Mouse (Mus musculus) natural killer cell, adult 2 months (primary cell): ENCODE data around the gene 2010300C02Rik.
A peak's percentile ranks its signal among the peaks of the same experiment; 100 is the strongest.
"Not testable (repeated sequence)": the region's sequence is repeated elsewhere in the genome, so short reads cannot be mapped to it uniquely, and the experiment has no call there.

Source experiments
- DNase-seq, 2 experiments: peaks; one replicate each; pipeline ENCODE4 v3.0.0; 2022; ENCODE audit warnings: low spot score in 2 of 2

Gene 2010300C02Rik

DNA sequence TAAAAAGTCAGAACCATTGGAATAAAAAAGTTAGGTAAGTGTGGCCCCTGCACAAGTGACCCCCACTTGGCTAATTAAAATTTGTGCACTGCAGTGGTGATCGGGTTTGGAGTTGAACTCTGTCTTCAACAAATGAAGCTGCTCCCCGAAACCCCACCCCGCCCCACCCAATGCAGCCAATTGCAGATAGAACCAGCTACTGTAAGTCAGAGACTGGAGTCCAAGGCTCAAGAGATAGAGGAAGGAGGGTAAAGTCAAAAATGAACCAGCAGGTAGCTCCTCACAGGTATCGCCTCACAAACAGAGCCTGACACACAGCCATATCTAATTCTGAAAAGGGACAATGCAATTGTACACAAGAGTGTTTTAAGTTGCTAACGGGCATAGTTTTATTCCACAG is 90.0 kb downstream of the 2010300C02Rik start:
- DNase-seq = no peak

DNA sequence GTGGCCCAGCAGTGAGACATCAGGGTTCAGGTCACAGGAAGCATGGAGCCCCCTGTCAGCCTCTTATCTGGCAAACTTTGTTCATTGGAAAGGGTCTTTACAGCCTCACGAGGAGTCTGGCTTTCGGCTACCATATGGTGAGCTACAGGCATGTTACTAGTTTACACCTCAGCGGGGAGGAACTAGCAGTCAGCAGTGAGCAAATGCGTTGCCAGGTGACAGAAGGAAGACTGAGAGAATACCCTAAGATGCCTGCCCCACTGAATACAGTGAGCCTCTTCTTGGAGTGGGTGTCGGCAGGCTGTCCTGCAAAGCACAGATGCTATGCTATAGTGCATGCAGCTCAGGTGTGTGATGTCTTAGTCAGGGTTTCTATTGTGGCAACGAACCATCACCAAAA is 91.1 kb downstream of the 2010300C02Rik start:
- no peak for DNase-seq

DNA sequence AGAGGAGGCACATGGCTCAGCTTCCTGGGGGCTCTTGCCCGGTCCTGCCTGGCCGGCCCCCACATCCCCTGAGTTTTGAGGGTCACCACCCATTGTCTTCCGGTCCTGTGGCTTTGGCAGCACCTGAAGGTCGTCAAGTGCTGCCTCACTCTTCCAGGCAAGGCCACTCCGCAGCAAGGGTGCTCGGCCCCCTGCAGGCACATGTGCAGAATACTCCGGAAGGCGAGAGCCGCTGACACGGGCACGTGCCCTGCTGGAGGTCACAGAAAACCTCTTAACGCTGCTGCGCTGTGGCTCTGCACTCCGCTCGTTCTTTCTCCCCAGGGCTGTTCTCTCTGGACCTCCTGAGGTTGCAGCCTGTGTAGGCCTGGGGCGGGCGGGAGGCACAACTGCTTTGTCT is 95.7 kb downstream of the 2010300C02Rik start:
- DNase-seq = peak; percentile 27 to 42

DNA sequence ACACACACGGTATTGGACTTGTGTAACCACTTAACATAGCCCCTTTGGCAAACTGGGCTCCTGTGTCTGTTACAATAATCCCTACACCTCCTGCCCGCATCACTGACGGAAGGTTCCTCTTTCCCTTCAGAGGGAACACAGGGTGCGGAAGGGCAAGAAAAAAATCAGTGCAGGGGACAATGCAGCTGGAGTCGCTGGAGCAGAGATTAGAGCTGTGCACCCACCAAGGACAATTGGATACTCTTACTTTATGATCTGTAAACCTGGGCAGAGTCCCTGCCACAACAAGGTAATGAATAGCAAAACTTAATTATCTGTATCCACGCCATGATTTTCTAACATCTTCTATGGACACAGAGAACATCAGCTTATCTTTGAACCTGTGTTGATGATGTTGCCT is 97.8 kb downstream of the 2010300C02Rik start:
- DNase-seq = no peak

DNA sequence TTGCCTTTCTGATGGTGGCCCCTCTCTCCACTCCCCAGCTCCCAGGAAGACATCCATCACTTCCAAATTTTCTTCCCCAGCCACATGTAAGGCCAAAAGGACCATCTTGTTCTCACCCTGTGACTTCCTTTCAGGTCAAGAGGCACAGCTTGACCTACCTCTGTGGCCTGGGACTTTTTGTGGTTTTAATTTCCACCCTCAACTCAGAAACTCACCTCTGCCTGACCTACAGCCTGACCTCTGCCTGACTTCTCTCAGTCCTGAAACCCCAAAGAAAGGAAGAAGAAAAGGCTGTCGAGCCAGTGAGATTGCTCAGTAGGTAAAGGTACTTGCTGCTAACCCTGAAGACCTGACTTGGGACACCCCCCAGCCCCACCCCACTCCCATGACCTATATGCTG is 100.3 kb downstream of the 2010300C02Rik start:
- peak; percentile 25 to 48 for DNase-seq

DNA sequence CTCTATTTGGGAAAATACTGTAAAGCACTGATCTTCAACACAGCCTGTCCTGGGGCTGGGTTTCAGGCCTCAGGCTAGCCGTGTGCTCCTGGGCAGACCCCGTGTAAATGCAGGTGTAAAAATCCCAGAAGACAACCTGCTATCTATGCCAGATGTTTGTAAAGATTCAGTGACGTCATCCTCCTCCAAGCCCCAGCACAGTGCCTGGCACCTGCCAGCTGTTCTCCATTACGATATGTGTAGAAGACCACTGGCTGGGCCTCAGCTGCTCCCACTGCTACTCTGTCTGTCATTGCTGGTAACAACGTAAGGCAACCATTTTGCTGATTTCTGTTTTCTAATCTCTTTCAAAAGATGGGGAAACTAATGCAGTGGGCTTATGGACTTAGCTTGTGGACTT is 102.8 kb downstream of the 2010300C02Rik start:
- DNase-seq = no peak

DNA sequence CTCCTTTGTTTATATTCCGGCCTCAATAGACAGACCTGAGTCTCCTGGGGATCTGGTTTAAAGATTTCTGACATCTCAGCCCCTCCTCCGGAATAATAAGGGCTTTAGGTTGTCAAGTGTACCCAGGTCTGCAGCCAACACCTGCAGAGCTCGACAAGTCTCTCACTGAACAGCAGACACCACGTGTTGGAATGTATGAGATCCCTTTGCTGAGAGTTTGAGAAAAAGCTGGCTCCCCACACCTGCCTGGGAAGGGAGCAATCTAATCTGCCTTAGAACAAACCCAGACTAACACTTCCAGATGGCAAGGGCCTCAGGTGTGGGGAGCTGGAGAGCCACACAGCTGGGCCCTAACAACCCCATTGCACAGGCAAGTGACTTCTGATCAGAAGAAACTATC is 103.3 kb downstream of the 2010300C02Rik start:
- DNase-seq = no peak

DNA sequence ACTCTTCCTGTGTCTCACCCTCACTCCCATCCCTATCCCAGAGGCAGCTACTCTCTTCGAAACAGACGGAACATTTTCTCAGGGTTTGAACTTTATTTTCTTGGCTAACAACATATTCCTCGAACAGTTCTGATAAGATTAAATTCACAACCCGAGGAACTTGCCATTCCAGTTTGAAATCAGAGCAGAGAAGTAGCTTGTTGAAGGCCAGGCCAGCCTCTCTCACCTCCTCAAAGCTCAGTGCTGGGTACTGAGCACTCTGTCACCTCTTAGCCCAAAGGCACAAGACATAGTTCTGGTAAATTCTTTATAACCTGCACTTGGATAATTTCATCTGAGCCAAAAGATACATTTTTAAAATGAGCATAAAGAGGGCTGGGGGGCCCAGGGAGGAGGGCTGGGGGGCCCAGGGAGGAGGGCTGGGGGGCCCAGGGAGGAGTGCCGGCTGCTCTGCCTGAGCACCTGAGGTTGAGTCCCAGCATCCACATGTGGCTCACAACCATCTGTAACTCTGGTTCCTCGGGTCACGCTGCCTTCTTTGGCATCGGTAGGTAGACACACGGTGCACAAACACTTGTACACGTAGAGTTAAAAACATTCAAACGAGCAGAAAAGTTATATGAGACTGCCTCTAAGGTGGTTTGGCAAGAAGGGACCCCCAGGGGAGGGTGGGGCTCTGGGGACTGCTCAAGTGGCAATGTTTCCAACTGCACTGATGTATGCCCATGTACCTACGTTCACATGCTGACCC is 104.4 kb downstream of the 2010300C02Rik start:
- DNase-seq = no peak

DNA sequence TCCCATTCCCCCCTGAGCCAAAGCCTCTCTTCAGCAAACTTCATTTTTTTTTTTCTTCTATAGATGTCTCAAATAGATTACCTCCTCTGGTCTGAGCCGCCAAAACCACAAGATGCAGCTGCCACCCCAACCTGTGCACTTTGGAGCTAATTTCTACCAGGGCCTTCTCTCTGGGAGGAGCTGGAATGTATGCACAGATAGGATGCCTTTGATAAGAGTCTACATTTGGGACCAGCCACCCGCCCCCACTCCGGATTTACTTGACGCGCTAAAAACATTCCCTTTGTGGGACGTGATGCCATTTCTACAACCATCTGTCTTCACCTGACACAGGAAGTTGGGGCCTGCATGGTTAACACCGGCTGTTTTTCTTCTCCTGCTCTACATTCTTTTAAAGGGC is 105.0 kb downstream of the 2010300C02Rik start:
- peak; percentile 37 to 52 for DNase-seq

DNA sequence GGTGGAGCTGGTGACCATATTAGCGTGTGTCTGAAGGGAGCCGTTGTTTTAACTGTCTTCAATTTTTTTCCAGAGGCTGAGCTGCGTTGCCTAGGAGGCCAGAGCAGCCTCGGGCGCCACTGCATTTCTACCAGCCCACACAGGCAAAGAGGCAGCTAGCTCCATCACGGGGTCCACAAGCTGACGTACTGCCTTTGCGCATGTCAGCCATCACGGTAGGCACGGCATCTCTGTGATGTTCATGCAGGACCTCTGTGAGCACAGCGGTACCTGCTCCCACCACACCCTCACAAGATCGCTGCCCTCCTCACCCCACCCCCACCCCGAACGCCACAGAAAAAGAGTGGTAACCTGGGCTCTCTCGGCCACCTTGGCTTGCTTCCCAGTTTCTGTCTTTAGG is 105.8 kb downstream of the 2010300C02Rik start:
- peak; percentile 50 to 52 for DNase-seq

DNA sequence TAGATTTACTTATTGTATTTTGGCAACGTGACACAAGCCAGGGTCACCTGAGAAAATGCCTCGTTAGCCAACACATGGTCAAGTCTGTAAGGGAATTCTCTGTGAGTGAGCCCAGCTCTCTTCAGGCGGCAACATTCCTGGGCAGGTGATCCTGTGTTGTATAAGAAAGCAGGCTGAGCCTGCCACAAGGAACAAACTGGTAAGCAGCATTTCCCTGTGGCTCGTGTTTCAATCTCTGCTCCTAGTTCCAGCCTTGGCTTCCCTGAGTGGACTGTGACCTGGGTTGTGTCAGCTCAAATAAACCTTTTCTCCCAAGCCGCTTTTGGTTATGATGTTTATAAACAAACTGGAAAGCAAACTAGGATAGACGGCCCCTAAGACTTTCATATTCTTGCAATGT is 108.9 kb downstream of the 2010300C02Rik start:
- no peak for DNase-seq

DNA sequence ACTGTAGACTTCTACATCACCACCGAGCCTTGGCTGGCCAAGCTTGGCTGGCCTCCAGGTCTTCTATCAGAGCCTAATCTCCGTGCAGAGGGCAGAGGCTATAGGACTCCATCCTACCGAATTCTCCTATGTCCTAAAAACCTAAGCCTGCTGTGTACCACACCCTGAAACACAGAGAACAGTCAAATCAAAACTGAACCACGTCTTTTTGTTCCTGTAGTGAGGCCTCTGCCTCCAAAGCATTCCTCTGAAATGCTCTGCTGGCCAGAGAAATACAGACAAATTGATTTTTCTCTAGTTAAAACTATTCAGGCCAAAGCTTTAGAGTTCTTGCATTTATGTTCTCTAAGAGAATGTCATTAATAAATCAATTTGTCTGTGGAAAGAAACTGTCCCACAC is 109.6 kb downstream of the 2010300C02Rik start:
- no peak for DNase-seq

DNA sequence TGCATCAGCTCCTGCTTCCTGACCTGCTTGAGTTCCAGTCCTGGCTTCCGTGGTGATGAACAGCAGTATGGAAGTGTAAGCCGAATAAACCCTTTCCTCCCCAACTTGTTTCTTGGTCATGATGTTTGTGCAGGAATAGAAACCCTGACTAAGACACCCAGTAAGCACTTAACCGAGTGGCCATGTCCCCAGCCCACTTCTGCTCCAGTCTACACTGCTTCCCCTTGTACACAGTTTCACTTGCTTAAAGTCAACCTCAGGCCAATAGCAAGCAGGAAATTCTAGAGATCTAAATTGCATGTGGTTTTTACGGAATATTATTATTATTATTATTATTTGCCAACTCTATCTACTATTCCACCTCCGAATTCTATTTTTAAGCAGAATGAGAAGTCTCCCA is 114.2 kb downstream of the 2010300C02Rik start:
- DNase-seq = not testable (repeated sequence)

DNA sequence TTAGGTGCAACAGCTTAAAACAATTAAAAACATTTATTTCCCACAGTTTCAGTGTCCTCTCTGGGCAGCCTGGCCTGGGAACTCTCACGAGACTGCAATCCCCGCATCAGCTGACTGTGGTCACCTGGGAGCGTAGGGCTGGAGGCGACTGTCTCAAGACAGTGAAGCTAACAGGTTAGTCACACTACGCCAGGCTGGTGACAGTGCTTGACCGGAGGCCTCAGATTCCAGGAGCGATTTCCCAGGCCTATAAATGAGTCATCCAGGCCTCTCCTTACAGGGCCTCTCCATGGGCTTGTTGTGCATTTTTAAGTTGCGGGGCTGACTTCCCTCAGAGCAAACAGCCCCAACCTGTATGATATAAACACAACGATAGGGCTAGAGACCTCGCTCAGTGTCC is 116.7 kb downstream of the 2010300C02Rik start:
- DNase-seq = no peak

DNA sequence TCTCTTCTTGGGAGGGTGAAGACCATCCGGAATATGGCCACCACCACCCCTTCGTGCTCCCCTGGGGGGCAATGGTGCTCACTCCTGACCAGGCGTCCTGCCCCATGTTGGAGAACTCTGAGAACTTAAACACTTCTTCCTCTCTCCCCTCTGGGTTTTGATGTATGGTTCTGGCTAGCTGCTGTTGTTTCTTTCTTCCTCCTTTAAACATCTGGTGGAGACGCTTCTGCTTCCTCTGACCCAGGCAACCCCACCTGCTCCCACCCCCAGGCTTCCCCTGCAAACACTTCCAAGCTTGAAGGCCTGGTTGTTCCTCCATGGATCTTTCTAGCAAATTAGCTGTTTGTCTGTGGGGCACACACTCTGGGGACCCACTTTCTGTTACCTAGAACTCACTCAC is 117.6 kb downstream of the 2010300C02Rik start:
- DNase-seq = no peak

DNA sequence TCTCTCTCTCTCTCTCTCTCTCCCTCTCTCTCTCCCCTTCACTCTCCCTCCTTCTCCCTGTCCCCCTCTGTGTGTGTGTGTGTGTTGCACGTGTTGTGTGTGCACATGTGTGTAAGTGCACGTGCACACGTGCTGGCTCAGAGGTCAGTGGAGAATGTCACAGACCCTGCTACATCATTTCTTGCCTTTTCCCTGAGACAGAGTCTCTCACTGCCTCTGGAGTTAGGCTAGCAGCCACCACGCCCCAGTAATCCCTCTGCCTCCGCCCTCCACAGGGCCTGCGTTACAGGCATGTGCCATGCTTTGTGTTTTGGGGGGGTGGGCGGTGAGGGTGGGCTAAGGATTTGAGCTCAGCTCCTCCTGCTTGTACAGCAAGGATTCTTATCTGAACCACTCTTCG is 118.4 kb downstream of the 2010300C02Rik start:
- DNase-seq = no peak

DNA sequence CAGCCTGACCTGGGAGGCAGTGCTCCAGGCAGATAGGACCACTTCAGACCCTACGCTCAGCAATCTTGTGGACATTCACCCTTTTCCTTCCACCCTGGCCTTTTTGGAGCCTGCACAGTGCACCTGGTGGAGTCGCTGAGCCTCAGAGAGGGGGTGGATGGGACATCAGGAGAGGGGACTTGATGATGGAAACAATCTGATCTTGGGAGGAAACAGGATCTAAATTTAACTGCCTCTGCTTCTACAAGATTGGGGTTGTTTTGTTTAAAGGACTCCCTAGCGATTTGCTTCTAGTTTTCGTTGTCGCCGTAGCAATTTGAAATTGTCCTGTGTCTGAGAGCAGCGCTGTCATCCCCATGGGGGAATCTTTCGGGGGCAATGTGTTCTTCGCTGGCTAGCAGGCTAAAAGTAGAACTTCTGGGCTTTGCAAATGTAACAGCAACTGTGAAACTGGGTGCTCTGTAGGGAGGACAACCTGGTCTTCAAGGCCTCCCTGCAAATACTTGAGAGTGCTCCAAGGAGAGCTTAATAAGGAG is 119.2 kb downstream of the 2010300C02Rik start:
- DNase-seq = no peak

DNA sequence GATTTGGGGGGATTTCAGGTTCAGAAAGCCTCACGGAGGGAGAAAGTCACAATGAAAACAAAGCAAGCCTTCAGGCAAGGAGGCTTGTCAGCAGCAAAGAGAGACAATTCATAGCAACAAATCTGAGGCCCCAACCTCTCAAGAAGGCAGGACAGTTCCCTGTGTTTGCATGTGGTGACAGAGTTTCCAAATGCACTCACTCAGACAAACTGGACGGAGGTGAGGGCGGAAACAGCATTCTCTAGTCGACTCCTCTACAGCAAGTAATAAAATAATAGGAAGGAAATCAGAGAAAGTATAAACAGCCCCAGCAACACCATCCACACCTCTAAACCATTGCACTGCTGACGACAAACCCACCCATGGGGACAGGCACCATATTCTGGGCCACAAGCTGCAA is 120.9 kb downstream of the 2010300C02Rik start:
- DNase-seq = no peak

DNA sequence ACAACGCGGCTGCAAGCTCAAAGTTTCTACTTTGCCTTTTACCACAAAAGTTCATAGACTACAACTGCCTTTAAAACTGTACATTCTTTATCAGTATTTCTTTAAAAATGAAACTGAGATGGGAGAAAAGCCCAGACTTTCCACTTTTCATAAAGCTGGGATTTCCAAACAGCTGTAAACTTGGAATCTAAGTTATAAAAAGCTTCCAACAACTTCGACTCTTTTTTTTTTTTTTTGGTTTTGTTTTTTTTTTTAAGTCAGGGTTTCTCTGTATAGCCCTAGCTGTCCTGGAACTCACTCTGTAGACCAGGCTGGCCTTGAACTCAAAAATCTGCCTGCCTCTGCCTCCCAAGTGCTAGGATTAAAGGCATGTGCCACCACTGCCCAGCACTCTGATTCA is 125.1 kb downstream of the 2010300C02Rik start:
- DNase-seq = not testable (repeated sequence)

DNA sequence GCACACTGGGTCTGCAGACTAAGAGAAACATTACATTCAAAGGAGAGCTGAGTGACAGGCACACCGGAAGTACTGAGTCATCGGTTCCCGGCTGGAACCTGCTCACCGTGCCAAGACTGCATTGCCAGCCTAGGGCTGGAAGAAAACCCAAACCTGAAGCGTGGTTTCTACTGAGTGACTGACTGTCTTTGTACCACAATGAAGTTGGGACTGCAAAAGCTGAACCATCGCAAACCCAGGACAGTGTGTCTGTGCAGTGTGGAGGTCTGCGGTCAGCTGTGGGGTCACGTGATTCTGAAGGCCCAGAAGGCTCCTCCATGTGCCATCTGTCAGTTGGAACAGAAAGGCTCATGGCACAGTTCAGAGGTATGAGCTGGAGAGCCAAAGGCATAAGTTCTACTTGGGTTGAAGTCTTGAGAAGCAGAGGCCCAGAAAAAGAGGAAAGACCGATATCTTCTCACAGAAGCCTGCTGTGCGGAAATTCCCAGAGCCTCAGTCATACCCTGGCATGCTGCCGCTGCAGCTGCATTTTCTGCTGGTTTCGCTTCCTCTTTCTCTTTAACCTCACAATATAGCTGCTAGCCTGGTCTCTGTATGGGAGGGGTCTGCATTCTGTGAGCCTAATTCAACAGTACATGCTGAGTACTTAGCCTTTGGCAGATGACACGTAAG is 133.9 kb downstream of the 2010300C02Rik start:
- peak; percentile 56 to 81 for DNase-seq

DNA sequence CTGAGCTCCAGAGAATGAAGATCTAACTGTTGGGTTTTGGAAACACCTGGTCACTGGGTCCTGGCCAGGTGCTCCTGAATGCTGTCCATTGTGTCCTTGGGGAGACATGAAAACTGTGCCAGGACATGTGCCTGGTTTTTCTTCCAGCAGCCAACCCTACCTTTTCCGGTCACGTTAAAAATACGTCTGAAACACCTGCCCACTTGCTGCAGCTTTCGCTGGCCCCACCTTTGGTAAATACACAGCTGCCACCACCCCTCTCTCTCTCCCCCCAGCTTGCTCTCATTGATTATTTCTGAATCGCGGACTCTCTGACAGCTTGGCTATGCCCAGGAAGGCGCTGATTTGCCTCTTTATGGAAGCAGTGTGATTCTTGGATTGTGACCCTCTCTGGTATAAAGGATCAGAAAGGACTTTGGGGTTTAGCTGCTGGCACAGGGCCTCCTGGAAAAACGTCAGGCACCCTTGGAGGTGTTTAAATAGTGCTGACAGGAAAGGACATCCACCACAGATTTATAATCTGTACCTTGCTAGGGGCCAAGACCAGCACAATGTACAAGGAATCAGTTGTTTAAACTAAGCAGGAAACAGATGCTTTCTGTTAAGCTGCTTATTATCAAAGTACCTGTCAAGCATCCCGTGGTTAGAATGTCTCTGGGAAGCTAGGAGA is 136.0 kb downstream of the 2010300C02Rik start:
- DNase-seq = no peak

DNA sequence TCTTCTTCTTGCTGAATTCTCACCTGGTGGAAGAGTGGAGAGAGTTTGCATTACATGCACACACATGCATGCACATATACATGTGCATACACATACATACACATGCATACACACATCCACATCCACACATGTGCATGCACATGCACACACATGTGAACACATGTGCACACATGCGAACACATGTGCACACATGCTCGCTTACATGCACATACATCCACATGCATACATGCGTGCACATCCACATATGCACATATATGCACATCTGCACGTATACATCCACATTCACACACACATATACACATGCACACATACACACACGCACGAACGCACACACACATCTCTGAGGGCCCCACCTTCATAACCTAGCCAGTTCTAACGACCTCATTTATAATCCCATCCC is 136.7 kb downstream of the 2010300C02Rik start:
- no peak for DNase-seq

DNA sequence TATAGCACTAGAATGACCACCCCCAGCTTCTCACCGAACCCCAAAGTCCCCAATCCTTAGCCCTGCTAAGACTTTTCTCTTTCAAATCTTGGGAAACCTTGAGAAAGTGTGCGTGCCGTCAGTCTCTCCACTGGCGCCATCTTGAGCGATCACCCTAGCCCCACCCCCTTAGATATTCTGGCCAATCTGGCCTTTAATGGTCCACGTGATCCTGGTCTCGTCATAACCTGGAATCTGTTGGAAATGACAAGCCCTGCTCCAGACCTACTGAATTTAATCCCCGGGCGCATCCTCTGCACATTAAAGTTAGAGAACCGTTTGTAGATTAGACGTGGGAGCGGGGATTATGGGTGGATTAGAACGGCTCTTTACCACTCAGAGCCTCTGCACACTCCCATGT is 140.2 kb downstream of the 2010300C02Rik start:
- no peak for DNase-seq
